Mouse (Mus musculus) intestine, embryonic 14.5 days (tissue): ENCODE results near the gene Dnmt3c. TPM values are rescaled to one million over a fixed set of nuclear protein-coding genes. Genes with fewer than 3 reads are reported as not detected.
A peak's percentile ranks its signal among the peaks of the same experiment; 100 is the strongest.

Source experiments
- ATAC-seq: fragments of 200-750 bp; cut with Nextera tagmentation; replicated peaks from 2 replicates; pipeline ENCODE4 v1.8.0; 2017; ENCODE audit warnings: low read depth, moderate number of reproducible peaks, moderate TSS enrichment, moderate library complexity; ENCODE audit not compliant: low FRiP score, low TSS enrichment
- DNase-seq: peaks from one replicate; pipeline ENCODE4 v3.0.0-alpha.2; 2018; ENCODE audit warnings: low spot score
- H3K27ac ChIP-seq: fragments of 300-500 bp; sonication (generic); 2 replicates; pipeline ENCODE4 v1.5.1; 2014; ENCODE audit warnings: low read depth, mild to moderate bottlenecking, control low read depth
- H3K27me3 ChIP-seq: fragments of 300-500 bp; sonication (generic); replicated peaks from 2 replicates; pipeline ENCODE4 v1.6.1; 2014; ENCODE audit warnings: low read length, control low read depth; ENCODE audit not compliant: control insufficient read depth, insufficient read depth
- H3K36me3 ChIP-seq: fragments of 300-500 bp; sonication (generic); 2 replicates; pipeline ENCODE4 v1.6.1; 2014; ENCODE audit warnings: low read length, control low read depth; ENCODE audit not compliant: control insufficient read depth, insufficient read depth
- H3K4me1 ChIP-seq: fragments of 300-500 bp; sonication (generic); replicated peaks from 2 replicates; pipeline ENCODE4 v1.6.1; 2014; ENCODE audit warnings: low read length, control low read depth, mixed read lengths; ENCODE audit not compliant: control insufficient read depth, insufficient read depth
- H3K4me2 ChIP-seq: fragments of 300-500 bp; sonication (generic); 2 replicates; pipeline ENCODE4 v1.6.1; 2014; ENCODE audit warnings: low read length
- H3K4me3 ChIP-seq: fragments of 300-500 bp; sonication (generic); 2 replicates; pipeline ENCODE4 v1.5.1; 2014; ENCODE audit warnings: low read depth, low read length, control low read depth, mixed read lengths
- H3K9ac ChIP-seq: fragments of 300-500 bp; sonication (generic); 2 replicates; pipeline ENCODE4 v1.6.1; 2014; ENCODE audit warnings: mild to moderate bottlenecking, low read length
- H3K9me3 ChIP-seq: fragments of 300-500 bp; sonication (generic); 2 replicates; pipeline ENCODE4 v1.6.1; 2016; ENCODE audit warnings: low read length, control low read depth; ENCODE audit not compliant: control insufficient read depth
- WGBS: fragments of 180-500 bp; shearing (Covaris S2); extraction: QIAGEN DNeasy Blood & Tissue Kit; methylation state at CpG from one replicate; pipeline ENCODE4 v1.1.7; 2014; 5-methylcytosine and 5-hydroxymethylcytosine counted together
- polyA plus RNA-seq: library from polyadenylated mRNA; unstranded; fragments of >200 nt; fragmentation: Nextera tagmentation; extraction: Ambion mirVana; gene quantifications from 2 replicates; pipeline ENCODE4 v1.2.1, GENCODE M21; 2014

Gene Dnmt3c
- polyA plus RNA-seq, 1 experiment from 2014 or later = 0.14 TPM

DNA sequence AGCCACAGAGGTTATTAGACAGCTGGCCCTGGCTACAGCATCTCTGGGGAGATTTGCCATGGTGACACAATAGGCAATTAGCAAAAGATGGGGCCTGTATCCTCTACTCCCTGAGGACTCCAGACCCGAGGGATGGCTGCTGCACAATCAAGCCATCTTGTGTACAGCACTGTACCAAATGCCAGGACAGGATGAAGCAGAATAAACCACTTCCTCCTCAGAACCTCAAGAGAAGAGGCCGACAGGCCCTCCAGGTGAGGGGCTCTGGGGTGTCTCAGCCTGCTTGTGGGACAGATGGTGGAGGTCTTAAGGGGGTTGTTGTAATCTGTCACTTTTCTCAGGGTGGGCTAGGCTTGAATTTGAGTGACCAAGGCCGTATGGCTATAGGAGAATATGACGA, 37.6 kb downstream of the Dnmt3c start:
- Histone ChIP-seq H3K27me3 (no peaks in the 10 kb centered on the region), H3K4me1 (no peaks in the 10 kb centered on the region), H3K9me3 (no peaks in the 10 kb centered on the region), H3K27ac (no peak overlapping the region), H3K4me3 (no peak overlapping the region), H3K4me2 (no peak overlapping the region), H3K36me3 (no peaks in the 10 kb centered on the region), H3K9ac (no peak overlapping the region)
- DNase-seq = no peak
- WGBS = 76% methylated on average over 4 of the region's 4 CpGs
- ATAC-seq = no peak

DNA sequence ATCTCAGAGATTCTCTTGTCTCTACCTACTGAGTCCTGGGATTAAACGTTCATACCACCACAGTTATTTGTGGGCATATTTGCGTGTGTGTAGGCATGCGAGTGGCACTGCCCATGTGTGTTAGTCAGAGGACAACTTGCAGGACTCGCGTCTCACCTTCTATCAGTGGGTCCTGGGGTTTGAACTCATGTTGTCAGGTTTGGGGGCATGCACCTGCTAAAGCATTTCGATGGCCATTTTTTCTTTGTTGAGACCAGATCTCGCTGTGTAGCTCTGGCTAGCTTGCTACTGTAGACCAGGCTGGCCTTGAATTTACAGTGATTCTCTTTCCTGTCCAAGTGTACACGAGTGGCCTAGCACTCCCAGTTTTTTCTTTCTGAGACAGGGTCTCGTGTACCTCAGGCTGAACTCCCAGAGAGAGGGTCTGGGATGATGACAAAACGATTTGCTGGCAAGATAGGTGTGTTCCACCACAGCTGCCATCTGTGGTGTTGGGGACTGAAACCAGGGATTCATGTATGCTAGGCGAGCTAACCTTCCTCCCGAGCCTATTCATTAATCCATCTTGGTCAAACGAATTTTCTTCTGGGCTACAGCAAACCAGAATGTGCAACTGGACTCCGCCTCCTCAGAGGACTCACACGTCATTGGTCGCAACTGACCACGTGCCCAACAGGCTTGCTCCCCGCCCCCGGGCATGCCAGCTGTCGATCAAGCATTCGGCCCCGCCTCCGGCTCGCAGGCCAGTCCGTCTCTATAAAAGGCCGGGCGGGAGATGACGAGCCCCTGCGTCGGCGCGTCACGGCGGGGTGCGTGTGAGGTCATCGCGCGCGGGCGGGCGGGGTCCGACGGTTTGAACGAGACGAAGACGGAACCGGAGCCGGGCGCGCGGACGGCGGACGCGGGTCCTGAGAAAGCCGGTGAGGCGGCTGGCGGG, 44.3 kb downstream of the Dnmt3c start, which contains the start of gene Mapre1:
TSS of gene Mapre1 (plus strand) at position 775 of the 937 bp plus-strand sequence.
- DNase-seq (peak; percentile 99), ATAC-seq (peak; percentile 98)
- Histone ChIP-seq H3K9ac (peak within 1 kb of the TSS; percentile 93), H3K4me1 (peaks cover 19% of the 10 kb centered on the region), H3K27ac (peak within 1 kb of the TSS; percentile 91), H3K36me3 (peaks cover 3% of the 10 kb centered on the region; the same call in 1 of the 2 replicates), H3K4me3 (peak within 1 kb of the TSS; percentile 96), H3K9me3 (no peaks in the 10 kb centered on the region), H3K4me2 (peak within 1 kb of the TSS; percentile 77), H3K27me3 (no peaks in the 10 kb centered on the region)
- WGBS = 10% methylated on average over 57 of the region's 58 CpGs

DNA sequence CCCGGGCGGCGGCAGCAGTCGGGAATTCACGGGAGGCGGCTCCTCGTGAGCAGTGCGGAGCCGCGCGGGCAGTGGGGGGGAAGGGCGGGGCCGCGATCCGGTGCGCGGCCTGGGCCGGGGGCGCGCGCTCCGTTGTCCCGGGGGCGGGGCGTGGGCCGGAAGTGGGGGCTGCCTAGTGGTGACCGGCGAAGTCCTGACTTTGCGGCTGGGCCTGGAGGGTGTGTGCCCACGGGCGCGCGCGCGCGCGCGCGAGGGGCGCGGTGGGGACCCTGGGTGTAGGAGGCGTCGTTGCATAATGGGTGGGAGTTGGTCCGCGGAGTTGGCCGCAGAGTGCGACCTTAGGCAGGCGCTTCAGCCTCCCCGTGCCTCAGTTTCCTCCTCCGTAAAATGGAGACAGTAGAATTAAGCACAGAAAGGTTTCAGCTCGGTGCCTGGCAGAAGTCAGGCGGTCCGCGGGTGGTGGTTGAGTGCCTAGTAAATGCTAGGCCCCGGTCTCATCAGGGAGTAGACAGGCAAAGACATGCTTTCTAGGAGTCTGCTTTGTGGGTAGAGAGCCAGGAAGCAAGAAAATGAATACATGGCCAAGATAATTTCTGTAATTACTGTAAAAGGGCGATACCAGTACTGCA, 45.1 kb downstream of the Dnmt3c start:
- H3K9ac ChIP-seq = peak overlapping the region; percentile 93
- whole genome bisulfite sequencing = 1% methylated on average over 38 of the region's 56 CpGs

DNA sequence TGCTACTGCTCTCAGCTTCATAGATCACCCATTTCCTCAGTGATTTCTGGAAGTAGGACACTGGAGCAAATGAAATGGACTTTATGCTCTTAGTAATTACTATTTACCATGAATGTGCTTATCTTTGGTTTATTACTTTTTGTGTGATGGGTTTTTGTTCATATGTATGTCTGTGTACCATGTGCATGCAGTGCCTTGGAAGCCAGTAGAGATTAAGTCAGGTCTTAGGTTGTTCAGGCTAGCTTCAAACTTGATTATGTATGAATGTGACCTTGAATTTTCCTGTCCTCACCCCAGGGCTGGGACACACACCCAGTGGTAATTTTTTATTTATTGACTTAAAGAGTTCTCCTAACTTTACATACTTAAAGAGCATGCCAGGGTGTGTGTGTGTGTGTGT, 51.5 kb downstream of the Dnmt3c start:
- no peak for ATAC-seq
- Histone ChIP-seq H3K4me3 (no peak overlapping the region), H3K4me1 (peaks cover 4% of the 10 kb centered on the region), H3K27me3 (no peaks in the 10 kb centered on the region), H3K36me3 (peaks cover 47% of the 10 kb centered on the region), H3K9ac (no peak overlapping the region), H3K27ac (no peak overlapping the region), H3K9me3 (no peaks in the 10 kb centered on the region), H3K4me2 (no peak overlapping the region)
- DNase-seq = no peak

More for the DNA sequence above, 45.1 kb downstream of the Dnmt3c start:
- peak overlapping the region; percentile 91 for H3K27ac ChIP-seq
- peaks cover 11% of the 10 kb centered on the region for H3K36me3 ChIP-seq
- ATAC-seq (peak; percentile 87), DNase-seq (no peak)
- peaks cover 19% of the 10 kb centered on the region for H3K4me1 ChIP-seq
- H3K4me2 ChIP-seq = peak overlapping the region; percentile 77
- H3K27me3 ChIP-seq = no peaks in the 10 kb centered on the region
- H3K9me3 ChIP-seq = no peaks in the 10 kb centered on the region
- H3K4me3 ChIP-seq = peak overlapping the region; percentile 96

DNA sequence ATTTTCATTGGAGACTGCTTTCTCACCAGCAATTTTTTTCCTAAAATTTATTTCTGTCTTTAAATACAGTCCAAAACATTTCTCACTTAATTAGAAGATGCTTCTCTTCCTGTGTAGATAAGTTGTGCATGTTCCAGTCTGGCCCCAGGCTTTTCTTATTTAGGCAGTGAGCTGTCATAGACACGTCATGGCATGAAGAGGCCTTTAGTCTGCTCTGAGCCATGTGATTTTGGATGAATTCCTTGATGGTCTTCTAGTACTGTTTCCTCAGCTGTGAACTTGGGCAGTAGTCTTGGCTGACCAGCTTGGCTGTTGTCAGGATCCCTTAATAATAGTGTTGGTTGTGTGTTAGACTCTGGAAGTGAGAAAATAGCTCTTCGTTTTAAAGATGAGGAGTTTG, 53.9 kb downstream of the Dnmt3c start:
- no peak overlapping the region for H3K4me2 ChIP-seq
- no peaks in the 10 kb centered on the region for H3K4me1 ChIP-seq
- H3K36me3 ChIP-seq = peaks cover 55% of the 10 kb centered on the region
- H3K27me3 ChIP-seq = no peaks in the 10 kb centered on the region
- no peak overlapping the region for H3K4me3 ChIP-seq
- H3K9ac ChIP-seq = no peak overlapping the region
- H3K27ac ChIP-seq = no peak overlapping the region
- no peak for ATAC-seq
- WGBS = 83% methylated on average over 2 of the region's 2 CpGs
- no peaks in the 10 kb centered on the region for H3K9me3 ChIP-seq
- no peak for DNase-seq

DNA sequence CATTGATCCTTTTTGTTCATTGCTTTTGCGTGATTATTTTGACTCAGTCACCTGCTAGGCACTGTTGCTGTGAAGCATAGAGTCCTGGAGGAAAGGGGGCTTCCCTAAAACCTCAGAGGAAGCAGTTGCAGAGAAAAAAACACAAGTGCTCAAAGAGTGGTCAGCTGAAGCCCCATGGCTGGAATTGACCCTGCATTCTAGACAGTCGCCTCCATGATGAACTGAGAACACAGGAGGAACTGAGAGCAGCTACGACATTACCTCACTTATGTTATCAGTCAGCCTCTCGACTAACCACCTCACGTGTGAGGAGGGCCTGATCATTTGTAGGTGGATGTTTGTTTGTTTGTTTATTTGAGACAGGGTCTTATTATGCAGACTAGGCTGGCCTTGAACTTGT, 65.7 kb downstream of the Dnmt3c start:
- ATAC-seq (no peak), DNase-seq (no peak)
- Histone ChIP-seq H3K4me3 (no peak overlapping the region), H3K9ac (no peak overlapping the region), H3K36me3 (peaks cover 98% of the 10 kb centered on the region), H3K4me2 (no peak overlapping the region), H3K4me1 (no peaks in the 10 kb centered on the region), H3K27ac (no peak overlapping the region), H3K27me3 (no peaks in the 10 kb centered on the region), H3K9me3 (no peaks in the 10 kb centered on the region)
- WGBS = 91% methylated on average over 5 of the region's 5 CpGs

DNA sequence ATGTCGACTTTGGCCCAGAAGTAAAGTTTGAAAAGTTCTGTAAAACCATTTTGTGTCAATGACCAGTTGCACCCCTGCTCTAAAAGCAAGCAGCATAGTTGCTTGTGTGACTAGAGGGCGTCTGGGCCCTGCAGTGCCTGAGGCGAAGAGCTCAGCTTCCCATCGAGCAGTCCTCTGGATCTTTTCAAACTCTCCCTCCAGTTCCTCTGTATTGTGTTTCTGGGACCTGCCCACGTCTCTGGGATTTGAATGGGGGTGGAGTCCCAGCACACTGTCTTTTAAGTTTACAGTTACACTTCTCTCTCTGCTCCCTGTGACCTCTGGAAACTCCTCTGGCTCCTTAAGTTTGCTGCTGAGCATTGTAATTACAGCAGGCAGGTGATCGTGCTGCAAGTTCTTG, 71.0 kb downstream of the Dnmt3c start:
- Histone ChIP-seq H3K27me3 (no peaks in the 10 kb centered on the region), H3K27ac (no peak overlapping the region), H3K9ac (no peak overlapping the region), H3K4me1 (no peaks in the 10 kb centered on the region), H3K36me3 (peaks cover 92% of the 10 kb centered on the region), H3K9me3 (no peaks in the 10 kb centered on the region), H3K4me2 (no peak overlapping the region), H3K4me3 (no peak overlapping the region)
- WGBS = 54% methylated on average over 6 of the region's 6 CpGs
- DNase-seq = no peak
- no peak for ATAC-seq

DNA sequence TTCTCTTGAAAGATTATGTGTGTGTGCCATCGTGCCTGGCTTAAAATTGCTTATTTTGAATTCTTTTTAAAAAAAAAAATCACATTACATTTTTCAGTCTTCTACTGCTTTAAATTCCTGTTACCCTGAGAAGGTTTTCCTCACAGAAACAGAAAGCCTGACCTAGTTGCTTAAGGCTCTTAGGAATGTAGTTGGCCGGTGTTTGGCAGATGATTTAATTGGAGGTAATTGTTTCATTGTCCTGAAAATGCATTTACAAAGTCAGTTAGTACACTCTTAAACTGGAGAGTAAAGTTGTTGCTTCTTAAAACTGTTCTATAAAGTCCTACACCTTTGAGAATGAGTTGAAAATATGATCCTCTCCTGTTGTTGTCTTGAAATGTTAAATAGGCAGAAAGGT, 72.4 kb downstream of the Dnmt3c start:
- H3K9ac ChIP-seq = no peak overlapping the region
- H3K4me2 ChIP-seq = no peak overlapping the region
- no peaks in the 10 kb centered on the region for H3K27me3 ChIP-seq
- DNase-seq (no peak), ATAC-seq (no peak)
- H3K27ac ChIP-seq = no peak overlapping the region
- H3K36me3 ChIP-seq = peaks cover 90% of the 10 kb centered on the region
- WGBS = 81% methylated on average over 2 of the region's 2 CpGs
- H3K4me1 ChIP-seq = no peaks in the 10 kb centered on the region
- H3K9me3 ChIP-seq = no peaks in the 10 kb centered on the region
- no peak overlapping the region for H3K4me3 ChIP-seq
